Mouse (Mus musculus) hindbrain, postnatal 0 days (tissue): ENCODE results near the gene Arhgap11a. TPM values are rescaled to one million over a fixed set of nuclear protein-coding genes. Genes with fewer than 3 reads are reported as not detected.

Experiments used
- ATAC-seq: fragments of 200-750 bp; cut with Nextera tagmentation; 2 replicates; pipeline ENCODE4 v1.8.0; 2017; ENCODE audit warnings: mild to moderate bottlenecking, moderate TSS enrichment, moderate library complexity
- DNase-seq: peaks from one replicate; pipeline ENCODE4 v3.0.0-alpha.2; 2015; ENCODE audit warnings: low spot score
- H3K27ac ChIP-seq: fragments of 300-500 bp; sonication (generic); 2 replicates; pipeline ENCODE4 v1.5.1; 2014; ENCODE audit warnings: mild to moderate bottlenecking
- H3K27me3 ChIP-seq: fragments of 300-500 bp; sonication (generic); 2 replicates; pipeline ENCODE4 v1.6.1; 2014; ENCODE audit warnings: low read length, mixed read lengths; ENCODE audit not compliant: insufficient read depth
- H3K36me3 ChIP-seq: fragments of 300-500 bp; sonication (generic); 2 replicates; pipeline ENCODE4 v1.6.1; 2014; ENCODE audit warnings: low read length, mixed read lengths; ENCODE audit not compliant: insufficient read depth
- H3K4me1 ChIP-seq: fragments of 300-500 bp; sonication (generic); 2 replicates; pipeline ENCODE4 v1.6.1; 2014; ENCODE audit warnings: antibody characterized with exemption, low read length, mixed read lengths; ENCODE audit not compliant: insufficient read depth
- H3K4me2 ChIP-seq: fragments of 300-500 bp; sonication (generic); 2 replicates; pipeline ENCODE4 v1.6.1; 2014; ENCODE audit warnings: low read depth, mild to moderate bottlenecking, low read length, moderate library complexity, mixed read lengths
- H3K4me3 ChIP-seq: fragments of 300-500 bp; sonication (generic); 2 replicates; pipeline ENCODE4 v1.5.1; 2014; ENCODE audit warnings: low read length
- H3K9ac ChIP-seq: fragments of 300-500 bp; sonication (generic); replicated peaks from 2 replicates; pipeline ENCODE4 v1.6.1; 2014; ENCODE audit warnings: mild to moderate bottlenecking, low read length, moderate library complexity, mixed read lengths
- H3K9me3 ChIP-seq: fragments of 300-500 bp; sonication (generic); 2 replicates; pipeline ENCODE4 v1.6.1; 2016; ENCODE audit warnings: low read length, mixed read lengths
- CTCF ChIP-seq: IDR thresholded peaks from 2 replicates; pipeline ENCODE4 v1.5.1; 2016; ENCODE audit warnings: antibody characterized with exemption, control low read depth, low read depth
- WGBS: fragments of 180-500 bp; shearing (Covaris S2); extraction: QIAGEN DNeasy Blood & Tissue Kit; methylation state at CpG from one replicate; pipeline ENCODE4 v1.1.7; 2014; 5-methylcytosine and 5-hydroxymethylcytosine counted together
- polyA plus RNA-seq: library from polyadenylated mRNA; unstranded; fragments of >200 nt; fragmentation: Nextera tagmentation; extraction: Ambion mirVana; gene quantifications from 2 replicates; pipeline ENCODE4 v1.2.1, GENCODE M21; 2015
- total RNA-seq: library from RNA; depleted of rRNA; stranded (reverse); fragments of >200 nt; gene quantifications from 2 replicates; pipeline ENCODE4 v1.2.3, GENCODE M21; 2014; rRNA removed

The Arhgap11a gene
- total and polyA plus RNA-seq, 2 experiments from 2014 or later, result 1.8 to 6.5 TPM

DNA sequence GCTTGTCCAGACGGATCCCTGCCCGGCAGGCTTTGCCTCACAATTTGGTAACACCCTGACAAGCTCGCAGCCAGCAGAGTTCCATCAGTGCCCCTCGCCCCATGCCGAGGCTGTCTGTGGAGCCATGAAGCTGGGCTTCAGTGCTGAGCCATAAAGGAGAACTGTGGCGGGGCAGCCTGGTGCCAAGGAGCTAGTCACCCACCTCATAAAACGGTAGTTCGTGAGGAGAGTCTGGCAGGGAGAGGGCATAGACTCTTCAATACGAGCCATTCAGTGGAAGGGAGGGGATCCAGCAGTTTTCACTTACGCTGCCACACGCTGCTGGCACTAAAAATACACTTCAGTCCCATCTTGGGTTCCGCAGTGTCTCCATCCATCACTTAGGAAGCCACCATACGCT, 49.9 kb downstream of the Arhgap11a start:
- Histone ChIP-seq H3K9me3 (no peaks in the 10 kb centered on the region), H3K36me3 (no peaks in the 10 kb centered on the region), H3K9ac (no peak overlapping the region), H3K4me2 (no peak overlapping the region), H3K4me3 (no peak overlapping the region), H3K27ac (no peak overlapping the region), H3K27me3 (no peaks in the 10 kb centered on the region), H3K4me1 (no peaks in the 10 kb centered on the region)
- 77% methylated on average over 13 of the region's 13 CpGs for WGBS
- no peak for TF ChIP-seq CTCF
- no peak for ATAC-seq
- no peak for DNase-seq

DNA sequence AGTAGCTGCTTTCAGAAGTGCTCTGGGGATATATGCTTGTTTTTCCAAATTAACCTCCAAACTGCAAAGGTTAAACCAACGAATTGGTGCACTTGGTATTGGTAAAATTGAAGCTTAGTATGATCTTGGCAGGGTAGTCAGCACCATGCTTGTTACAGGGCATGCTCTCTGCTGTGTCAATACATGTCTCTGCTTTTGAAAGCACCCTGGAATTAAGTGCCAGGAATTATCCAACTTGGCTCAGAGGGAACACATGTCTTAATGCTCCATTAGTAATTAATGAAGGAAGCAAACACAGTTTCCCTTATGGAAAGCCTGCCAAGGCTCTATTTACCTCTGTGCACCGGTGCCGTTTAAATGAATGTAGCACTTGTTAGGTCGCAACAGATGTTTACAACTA, 53.3 kb downstream of the Arhgap11a start:
- H3K36me3 ChIP-seq, result no peaks in the 10 kb centered on the region
- no peaks in the 10 kb centered on the region for H3K9me3 ChIP-seq
- H3K9ac ChIP-seq, result no peak overlapping the region
- TF ChIP-seq CTCF, result no peak
- DNase-seq (no peak), ATAC-seq (no peak)
- no peaks in the 10 kb centered on the region for H3K4me1 ChIP-seq
- no peak overlapping the region for H3K4me2 ChIP-seq
- H3K27ac ChIP-seq, result no peak overlapping the region
- no peaks in the 10 kb centered on the region for H3K27me3 ChIP-seq
- 55% methylated on average over 4 of the region's 4 CpGs for WGBS
- no peak overlapping the region for H3K4me3 ChIP-seq

DNA sequence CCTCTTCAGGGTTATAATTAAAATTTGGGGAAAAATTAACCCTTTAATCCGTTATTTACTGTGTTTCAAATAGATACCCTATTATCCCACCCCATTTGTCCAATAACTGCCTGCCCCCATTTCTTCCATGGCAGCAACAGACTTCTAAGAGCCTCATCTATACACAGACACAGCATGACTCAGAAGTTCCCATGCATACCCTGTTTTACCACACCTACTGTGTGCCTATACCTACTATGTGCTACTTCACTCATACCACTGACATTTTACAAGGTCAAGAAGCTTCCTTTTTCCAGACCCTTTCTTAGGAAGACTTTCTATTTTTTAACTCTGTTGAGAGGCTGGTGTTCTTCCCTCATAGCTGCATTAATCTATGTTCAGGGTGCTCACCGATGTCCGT, 54.9 kb downstream of the Arhgap11a start:
- H3K4me3 ChIP-seq, result no peak overlapping the region
- no peak for DNase-seq
- TF ChIP-seq CTCF, result no peak
- WGBS, result 91% methylated on average over 3 of the region's 3 CpGs
- H3K4me2 ChIP-seq, result no peak overlapping the region
- no peak for ATAC-seq
- H3K36me3 ChIP-seq, result peaks cover 6% of the 10 kb centered on the region; the same call in 1 of the 2 replicates
- no peak overlapping the region for H3K9ac ChIP-seq
- H3K27ac ChIP-seq, result no peak overlapping the region
- H3K27me3 ChIP-seq, result no peaks in the 10 kb centered on the region
- no peaks in the 10 kb centered on the region for H3K4me1 ChIP-seq
- no peaks in the 10 kb centered on the region for H3K9me3 ChIP-seq

DNA sequence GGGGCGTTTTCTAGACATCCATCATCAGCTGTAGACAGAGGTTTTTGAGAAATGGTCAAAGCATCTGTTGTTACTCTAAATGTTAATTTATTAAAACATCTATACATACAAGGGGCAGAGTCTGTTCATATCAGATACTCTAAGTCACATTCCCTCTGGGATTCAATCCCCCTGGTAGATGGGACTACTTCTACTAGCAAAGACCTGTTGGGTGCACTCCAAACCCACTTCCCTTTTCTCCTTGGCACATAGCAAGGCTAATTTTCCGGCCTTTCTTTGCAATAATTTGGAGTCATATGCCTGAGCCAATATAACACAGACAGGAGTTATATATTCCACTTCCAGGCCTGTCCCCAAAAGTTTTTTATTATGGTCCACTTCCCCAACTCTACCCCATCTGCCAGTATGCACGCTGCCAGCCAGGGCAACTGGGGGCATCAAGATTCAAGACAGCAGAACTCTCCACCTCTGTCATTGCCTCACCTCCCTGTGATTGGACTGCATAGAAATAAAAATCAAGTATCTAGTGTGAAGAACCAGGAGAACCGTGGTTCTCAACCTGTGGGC, 59.6 kb downstream of the Arhgap11a start:
- peaks cover 12% of the 10 kb centered on the region for H3K36me3 ChIP-seq
- TF ChIP-seq CTCF, result no peak
- 90% methylated on average over 4 of the region's 4 CpGs for WGBS
- DNase-seq, result no peak
- no peak overlapping the region for H3K27ac ChIP-seq
- no peak overlapping the region for H3K4me3 ChIP-seq
- no peak overlapping the region for H3K9ac ChIP-seq
- no peaks in the 10 kb centered on the region for H3K9me3 ChIP-seq
- H3K27me3 ChIP-seq, result no peaks in the 10 kb centered on the region
- ATAC-seq, result no peak
- H3K4me1 ChIP-seq, result no peaks in the 10 kb centered on the region
- no peak overlapping the region for H3K4me2 ChIP-seq

DNA sequence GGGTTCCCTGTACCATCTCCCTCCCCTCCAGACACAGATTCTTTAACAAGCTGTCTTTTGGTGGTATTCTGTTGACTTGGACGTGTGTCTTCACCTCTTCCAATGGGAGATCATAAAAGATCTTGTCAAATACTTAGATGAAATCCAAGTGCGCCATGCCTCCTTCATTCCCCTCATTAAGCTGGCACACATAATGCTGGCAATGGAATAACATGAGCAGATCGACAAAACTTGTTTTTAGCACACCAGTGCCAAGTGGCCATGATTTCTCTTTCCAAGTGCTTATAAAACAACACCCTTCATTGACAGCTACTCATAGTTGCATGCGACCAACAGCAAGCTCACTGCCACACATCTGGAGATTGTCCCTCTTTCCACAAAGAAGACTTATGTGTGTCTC, 60.6 kb downstream of the Arhgap11a start:
- ATAC-seq (no peak), DNase-seq (no peak)
- H3K4me1 ChIP-seq, result no peaks in the 10 kb centered on the region
- no peak overlapping the region for H3K27ac ChIP-seq
- WGBS, result 85% methylated on average over 4 of the region's 4 CpGs
- H3K4me2 ChIP-seq, result no peak overlapping the region
- no peaks in the 10 kb centered on the region for H3K27me3 ChIP-seq
- H3K4me3 ChIP-seq, result no peak overlapping the region
- no peak overlapping the region for H3K9ac ChIP-seq
- TF ChIP-seq CTCF, result no peak
- H3K9me3 ChIP-seq, result no peaks in the 10 kb centered on the region
- H3K36me3 ChIP-seq, result peaks cover 12% of the 10 kb centered on the region

DNA sequence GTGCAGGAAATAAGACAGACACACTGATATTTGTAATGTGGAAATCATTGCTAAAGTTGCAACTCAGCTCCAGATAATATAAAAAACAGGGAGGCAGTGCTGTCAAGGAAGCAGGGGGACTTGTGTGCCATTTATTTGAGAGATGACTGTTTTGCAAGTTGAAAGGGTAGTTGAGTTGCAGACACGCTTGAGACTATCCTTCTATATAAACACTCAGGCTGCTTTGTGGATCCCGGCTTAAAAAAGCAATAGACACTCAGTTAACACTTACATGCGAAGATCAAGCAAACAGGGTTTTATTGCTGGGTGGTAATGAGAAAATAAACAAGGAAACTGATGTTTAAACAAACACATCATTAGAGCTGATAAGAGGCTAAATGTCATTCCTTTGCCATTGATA, 63.6 kb downstream of the Arhgap11a start:
- DNase-seq (no peak), ATAC-seq (no peak)
- no peaks in the 10 kb centered on the region for H3K27me3 ChIP-seq
- peaks cover 12% of the 10 kb centered on the region for H3K36me3 ChIP-seq
- WGBS, result 86% methylated on average over 3 of the region's 3 CpGs
- H3K4me3 ChIP-seq, result no peak overlapping the region
- no peak overlapping the region for H3K27ac ChIP-seq
- TF ChIP-seq CTCF, result no peak
- H3K4me1 ChIP-seq, result no peaks in the 10 kb centered on the region
- H3K4me2 ChIP-seq, result no peak overlapping the region
- no peaks in the 10 kb centered on the region for H3K9me3 ChIP-seq
- no peak overlapping the region for H3K9ac ChIP-seq

DNA sequence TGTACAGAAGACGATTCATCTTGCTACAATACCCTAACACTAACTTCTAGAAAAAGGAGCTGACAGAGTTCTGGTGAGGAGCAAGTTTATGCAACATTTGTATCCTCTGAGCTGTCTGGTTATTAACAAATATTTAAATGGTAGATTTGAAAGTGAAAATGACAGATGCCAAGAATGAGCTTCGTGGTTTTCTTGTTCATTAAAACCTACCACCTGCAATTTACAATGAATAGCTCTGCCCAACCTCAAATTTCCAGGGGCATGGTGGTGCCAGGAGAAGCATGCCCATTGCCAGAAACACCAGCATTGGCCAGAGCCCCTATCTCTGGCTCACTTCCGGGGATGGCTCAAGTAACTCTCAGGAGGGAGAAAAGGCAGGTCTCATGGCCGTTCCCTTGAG, 66.9 kb downstream of the Arhgap11a start:
- ATAC-seq, result no peak
- Histone ChIP-seq H3K27ac (no peak overlapping the region), H3K4me2 (no peak overlapping the region), H3K4me1 (no peaks in the 10 kb centered on the region), H3K27me3 (no peaks in the 10 kb centered on the region), H3K9ac (no peak overlapping the region), H3K36me3 (no peaks in the 10 kb centered on the region), H3K9me3 (no peaks in the 10 kb centered on the region), H3K4me3 (no peak overlapping the region)
- no peak for DNase-seq
- TF ChIP-seq CTCF, result no peak
- 84% methylated on average over 4 of the region's 4 CpGs for WGBS

Other genes with a start within 250 kb of the Arhgap11a start
- gene Grem1, start 90.0 kb downstream of the Arhgap11a start, total RNA-seq, result 4.5 and 5.2 TPM in 2 replicates
- gene Grem1, start 90.0 kb downstream of the Arhgap11a start, polyA plus RNA-seq, result 1.6 and 2.0 TPM in 2 replicates
- 202 and 203 TPM in 2 replicates for gene Scg5, start 19.5 kb downstream of the Arhgap11a start, total RNA-seq
- 348 and 362 TPM in 2 replicates for gene Scg5, start 19.5 kb downstream of the Arhgap11a start, polyA plus RNA-seq
- 58.7 and 60.8 TPM in 2 replicates for gene Gjd2, start 165.0 kb upstream of the Arhgap11a start, total RNA-seq
- 11.9 and 12.8 TPM in 2 replicates for gene Gjd2, start 165.0 kb upstream of the Arhgap11a start, polyA plus RNA-seq
- 1.6 and 7.5 TPM in 2 replicates for gene Actc1, start 204.9 kb upstream of the Arhgap11a start, total RNA-seq
- 0.48 and 0.91 TPM in 2 replicates for gene Actc1, start 204.9 kb upstream of the Arhgap11a start, polyA plus RNA-seq